Mouse (Mus musculus): ENCODE results near the gene Wars.

DNA sequence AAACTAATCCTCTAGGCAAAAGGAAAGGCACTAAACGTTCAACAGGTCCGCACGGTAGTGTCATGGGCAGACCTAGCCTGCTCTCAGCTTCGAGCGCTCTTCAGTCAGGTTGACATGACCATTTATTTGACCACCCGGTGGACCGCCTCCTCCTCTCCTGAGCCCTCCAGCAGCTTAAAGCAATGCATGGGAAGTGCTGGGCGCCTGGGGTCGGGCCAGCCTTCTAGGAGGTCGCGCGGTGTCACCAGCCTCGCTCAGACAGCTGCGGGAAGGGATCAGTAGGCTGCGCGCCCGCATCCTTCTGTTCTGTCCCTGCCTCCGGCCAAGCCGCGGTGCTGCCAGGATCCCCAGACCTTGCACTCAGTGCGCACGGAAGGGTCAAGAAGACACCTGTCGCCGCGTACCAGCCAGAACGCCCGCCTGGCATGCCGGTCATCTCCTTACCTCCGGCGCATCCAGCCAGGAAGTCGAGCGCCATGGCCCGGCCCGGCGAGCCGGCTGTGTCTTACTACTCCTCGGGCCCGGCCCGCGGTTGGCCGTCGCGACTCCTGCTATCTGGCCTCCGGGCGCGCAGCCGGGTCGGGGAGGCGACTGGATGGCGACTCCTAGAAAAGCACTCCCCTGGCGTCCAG is 58.6 kb downstream of the Wars start:
- TF ChIP-seq CTCF (IDR thresholded peaks at IDR 0.05; ENCODE audit: borderline replicate concordance, extremely low read depth, insufficient read depth, insufficient read length) (no peak), POLR2A (IDR thresholded peaks at IDR 0.05; ENCODE audit: borderline replicate concordance, extremely low read depth, insufficient read depth, insufficient read length, poor library complexity, severe bottlenecking) (no peak)

Data from brain, embryonic 14.5 days (tissue).